Mouse (Mus musculus): ENCODE measurements around the gene Nectin1. TPM values are rescaled to one million over a fixed set of nuclear protein-coding genes. Genes with fewer than 3 reads are reported as not detected.
A peak's percentile ranks its signal among the peaks of the same experiment; 100 is the strongest.

Nectin1 gene
- polyA plus RNA-seq, 1 experiment from 2014 or later = 9.7 TPM

DNA sequence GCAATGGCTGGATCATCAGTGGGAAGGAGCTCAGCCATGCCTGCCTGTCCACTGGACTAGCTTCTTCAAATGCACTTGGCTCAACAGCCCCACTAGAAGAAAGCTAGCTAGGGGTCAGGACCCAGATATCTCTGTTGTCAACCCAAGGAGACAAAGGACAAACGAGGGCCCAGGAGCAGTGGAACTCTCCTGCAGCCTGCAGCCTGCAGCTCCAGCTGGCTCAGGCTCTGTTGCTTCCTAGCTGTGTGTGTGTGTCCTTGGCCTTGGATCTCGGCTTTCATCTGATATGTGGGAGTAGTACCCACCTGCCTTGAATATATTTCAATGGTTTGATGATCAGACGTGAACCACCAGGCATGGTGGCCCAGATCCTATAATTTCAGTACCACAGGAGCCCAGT lies 49.6 kb downstream of the Nectin1 start:
- no peaks in the 10 kb centered on the region for H3K27me3 ChIP-seq

GRCm38 (mm10) chr9:43796031-43796430 lies 52.2 kb downstream of the Nectin1 start:
- Histone ChIP-seq H3K27ac (replicated peaks) (no peak overlapping the region), H3K27me3 (no peaks in the 10 kb centered on the region), H3K36me3 (peaks cover 81% of the 10 kb centered on the region), H3K4me1 (peaks cover 12% of the 10 kb centered on the region; the same call in 1 of the 2 replicates), H3K9me3 (no peaks in the 10 kb centered on the region), H3K4me3 (no peak overlapping the region), H3K9ac (replicated peaks) (no peak overlapping the region), H3K4me2 (replicated peaks) (no peak overlapping the region)
- 89% methylated on average over 3 of the region's 3 CpGs for WGBS
- no peak for ATAC-seq (ENCODE audit: low FRiP score, low read depth)

More for the DNA sequence above, 49.6 kb downstream of the Nectin1 start:
- Histone ChIP-seq H3K27ac (replicated peaks) (no peak overlapping the region), H3K9ac (replicated peaks) (no peak overlapping the region), H3K4me3 (no peak overlapping the region), H3K9me3 (no peaks in the 10 kb centered on the region), H3K36me3 (peaks cover 67% of the 10 kb centered on the region), H3K4me2 (replicated peaks) (no peak overlapping the region), H3K4me1 (peaks cover 13% of the 10 kb centered on the region)
- ATAC-seq (ENCODE audit: low FRiP score, low read depth) = no peak
- 78% methylated on average over 3 of the region's 3 CpGs for WGBS

- H3K27me3 ChIP-seq = no peaks in the 10 kb centered on the region
- H3K4me2 ChIP-seq (replicated peaks) = no peak overlapping the region
- peaks cover 75% of the 10 kb centered on the region for H3K36me3 ChIP-seq
- peak overlapping the region; percentile 36; the same call in 1 of the 2 replicates for H3K27ac ChIP-seq (replicated peaks)
- WGBS = 83% methylated on average over 11 of the region's 11 CpGs
- H3K9me3 ChIP-seq = no peaks in the 10 kb centered on the region
- H3K4me1 ChIP-seq = peaks cover 12% of the 10 kb centered on the region; the same call in 1 of the 2 replicates
- no peak overlapping the region for H3K4me3 ChIP-seq
- no peak overlapping the region for H3K9ac ChIP-seq (replicated peaks)
- ATAC-seq (ENCODE audit: low FRiP score, low read depth) = no peak
These were observed 53.3 kb downstream of the Nectin1 start for GRCm38 (mm10) chr9:43796841-43797740.

- no peaks in the 10 kb centered on the region for H3K9me3 ChIP-seq
- H3K27ac ChIP-seq (replicated peaks) = no peak overlapping the region
- no peak overlapping the region for H3K9ac ChIP-seq (replicated peaks)
- no peak for ATAC-seq (ENCODE audit: low FRiP score, low read depth)
- H3K27me3 ChIP-seq = no peaks in the 10 kb centered on the region
- peaks cover 68% of the 10 kb centered on the region for H3K36me3 ChIP-seq
- 77% methylated on average over 7 of the region's 7 CpGs for WGBS
- H3K4me2 ChIP-seq (replicated peaks) = no peak overlapping the region
- H3K4me1 ChIP-seq = peaks cover 12% of the 10 kb centered on the region; the same call in 1 of the 2 replicates
- H3K4me3 ChIP-seq = no peak overlapping the region
These were observed 54.0 kb downstream of the Nectin1 start for GRCm38 (mm10) chr9:43797746-43798145.

GRCm38 (mm10) chr9:43800525-43800924 lies 56.7 kb downstream of the Nectin1 start:
- Histone ChIP-seq H3K4me3 (no peak overlapping the region), H3K4me2 (replicated peaks) (no peak overlapping the region), H3K27me3 (no peaks in the 10 kb centered on the region), H3K9me3 (no peaks in the 10 kb centered on the region), H3K27ac (replicated peaks) (no peak overlapping the region), H3K36me3 (peaks cover 58% of the 10 kb centered on the region), H3K4me1 (peaks cover 14% of the 10 kb centered on the region; the same call in 1 of the 2 replicates), H3K9ac (replicated peaks) (no peak overlapping the region)
- 88% methylated on average over 2 of the region's 2 CpGs for WGBS
- no peak for ATAC-seq (ENCODE audit: low FRiP score, low read depth)

DNA sequence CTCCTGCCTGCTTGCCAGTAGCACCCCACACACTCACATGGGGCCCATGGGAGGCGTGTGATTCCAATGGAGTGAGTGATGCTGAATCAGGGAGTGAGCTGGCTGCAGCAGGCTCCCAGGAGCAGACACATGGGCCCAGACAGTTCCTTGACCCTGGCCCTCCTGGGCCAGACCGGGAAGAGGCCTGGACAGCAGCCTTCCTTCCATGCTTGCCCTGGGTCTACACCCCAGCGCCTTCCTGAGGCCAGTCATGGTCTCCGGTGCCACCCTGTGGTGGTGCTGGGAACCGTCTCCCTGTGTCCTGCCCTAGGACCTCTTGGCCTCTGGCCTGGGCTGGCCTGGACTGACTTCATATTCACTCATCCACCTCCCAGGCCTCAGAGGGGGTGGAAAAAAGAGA lies 58.1 kb downstream of the Nectin1 start:
- Histone ChIP-seq H3K4me2 (replicated peaks) (no peak overlapping the region), H3K27ac (replicated peaks) (no peak overlapping the region), H3K9ac (replicated peaks) (no peak overlapping the region), H3K4me3 (no peak overlapping the region), H3K4me1 (peaks cover 13% of the 10 kb centered on the region; the same call in 1 of the 2 replicates), H3K27me3 (no peaks in the 10 kb centered on the region), H3K36me3 (peaks cover 50% of the 10 kb centered on the region), H3K9me3 (no peaks in the 10 kb centered on the region)
- peak; percentile 52; the same call in 1 of the 2 replicates for ATAC-seq (ENCODE audit: low FRiP score, low read depth)
- WGBS = 24% methylated on average over 5 of the region's 5 CpGs

GRCm38 (mm10) chr9:43807565-43807964 lies 63.8 kb downstream of the Nectin1 start:
- Histone ChIP-seq H3K4me2 (replicated peaks) (no peak overlapping the region), H3K27me3 (no peaks in the 10 kb centered on the region), H3K27ac (replicated peaks) (no peak overlapping the region), H3K36me3 (peaks cover 24% of the 10 kb centered on the region; the same call in 1 of the 2 replicates), H3K9ac (replicated peaks) (no peak overlapping the region), H3K9me3 (no peaks in the 10 kb centered on the region), H3K4me3 (no peak overlapping the region), H3K4me1 (peaks cover 18% of the 10 kb centered on the region)
- no peak for ATAC-seq (ENCODE audit: low FRiP score, low read depth)
- WGBS = 19% methylated on average over 6 of the region's 6 CpGs

DNA sequence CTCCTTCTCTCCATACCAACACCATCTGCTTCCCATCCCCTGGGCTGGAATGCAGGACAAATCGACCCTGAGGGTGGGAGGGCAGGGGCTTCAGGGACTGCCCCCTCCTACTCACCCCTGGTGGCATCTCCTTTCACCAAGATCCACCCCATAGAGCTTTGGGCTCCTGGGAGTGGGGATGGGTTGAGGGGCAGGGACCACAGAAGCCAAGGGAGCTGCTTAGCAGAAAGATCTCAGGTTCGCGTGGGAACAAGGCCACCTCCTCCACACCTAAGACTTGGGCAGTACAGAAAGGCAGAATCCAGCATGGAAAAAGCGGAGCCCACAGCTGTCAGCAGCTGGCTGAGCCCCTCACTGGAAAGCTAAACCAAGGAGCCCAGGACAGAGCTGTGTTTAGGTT lies 64.3 kb downstream of the Nectin1 start:
- no peak overlapping the region for H3K9ac ChIP-seq (replicated peaks)
- no peaks in the 10 kb centered on the region for H3K9me3 ChIP-seq
- peaks cover 22% of the 10 kb centered on the region; the same call in 1 of the 2 replicates for H3K36me3 ChIP-seq
- 14% methylated on average over 3 of the region's 4 CpGs for WGBS
- H3K27me3 ChIP-seq = no peaks in the 10 kb centered on the region
- H3K4me1 ChIP-seq = peaks cover 18% of the 10 kb centered on the region
- H3K4me3 ChIP-seq = no peak overlapping the region
- H3K4me2 ChIP-seq (replicated peaks) = no peak overlapping the region
- peak; percentile 9; the same call in 1 of the 2 replicates for ATAC-seq (ENCODE audit: low FRiP score, low read depth)
- H3K27ac ChIP-seq (replicated peaks) = 0 out of 2 replicates have a peak overlapping the region, but pooled peaks have one; percentile 46

GRCm38 (mm10) chr9:43808546-43808945 lies 64.8 kb downstream of the Nectin1 start:
- ATAC-seq (ENCODE audit: low FRiP score, low read depth) = no peak
- no peak overlapping the region for H3K9ac ChIP-seq (replicated peaks)

DNA sequence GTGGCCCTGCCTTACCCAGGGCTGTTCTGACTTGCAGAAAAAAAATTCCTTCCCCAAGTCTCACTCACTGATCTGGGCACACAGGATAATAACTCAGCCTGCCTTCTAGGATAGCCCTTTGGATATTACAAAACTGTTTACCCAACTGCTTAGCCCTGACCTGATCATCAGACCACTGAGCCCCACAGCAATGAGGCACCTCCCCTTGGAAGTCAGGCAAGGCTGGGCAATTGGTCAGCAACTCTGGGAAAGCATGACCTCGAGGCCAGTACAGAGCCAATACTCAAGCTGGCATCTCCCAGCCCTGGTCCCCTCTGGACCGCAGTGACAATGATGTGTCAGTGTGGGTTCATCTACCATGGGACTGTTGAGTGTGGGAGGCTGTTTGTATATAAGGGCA lies 69.4 kb downstream of the Nectin1 start:
- Histone ChIP-seq H3K4me3 (no peak overlapping the region), H3K9ac (replicated peaks) (no peak overlapping the region), H3K27me3 (no peaks in the 10 kb centered on the region), H3K9me3 (no peaks in the 10 kb centered on the region), H3K4me1 (peaks cover 7% of the 10 kb centered on the region), H3K4me2 (replicated peaks) (no peak overlapping the region), H3K27ac (replicated peaks) (no peak overlapping the region), H3K36me3 (no peaks in the 10 kb centered on the region)
- no peak for ATAC-seq (ENCODE audit: low FRiP score, low read depth)
- 70% methylated on average over 2 of the region's 2 CpGs for WGBS

More at GRCm38 (mm10) chr9:43808546-43808945, 64.8 kb downstream of the Nectin1 start:
- no peak overlapping the region for H3K4me3 ChIP-seq
- H3K9me3 ChIP-seq = no peaks in the 10 kb centered on the region
- H3K4me1 ChIP-seq = peaks cover 18% of the 10 kb centered on the region
- H3K36me3 ChIP-seq = peaks cover 18% of the 10 kb centered on the region; the same call in 1 of the 2 replicates
- H3K4me2 ChIP-seq (replicated peaks) = no peak overlapping the region
- 18% methylated on average over 7 of the region's 7 CpGs for WGBS
- no peaks in the 10 kb centered on the region for H3K27me3 ChIP-seq
- no peak overlapping the region for H3K27ac ChIP-seq (replicated peaks)

GRCm38 (mm10) chr9:43822206-43822605 lies 78.4 kb downstream of the Nectin1 start:
- H3K27me3 ChIP-seq = no peaks in the 10 kb centered on the region
- H3K36me3 ChIP-seq = no peaks in the 10 kb centered on the region
- WGBS = 91% methylated on average over 5 of the region's 5 CpGs
- H3K27ac ChIP-seq (replicated peaks) = no peak overlapping the region
- H3K9me3 ChIP-seq = no peaks in the 10 kb centered on the region
- no peak overlapping the region for H3K4me3 ChIP-seq
- peaks cover 14% of the 10 kb centered on the region for H3K4me1 ChIP-seq
- no peak for ATAC-seq (ENCODE audit: low FRiP score, low read depth)
- H3K9ac ChIP-seq (replicated peaks) = no peak overlapping the region
- H3K4me2 ChIP-seq (replicated peaks) = no peak overlapping the region

- Histone ChIP-seq H3K4me2 (replicated peaks) (no peak overlapping the region), H3K36me3 (no peaks in the 10 kb centered on the region), H3K27ac (replicated peaks) (no peak overlapping the region), H3K4me1 (peaks cover 17% of the 10 kb centered on the region), H3K27me3 (peaks cover 9% of the 10 kb centered on the region; the same call in 1 of the 2 replicates), H3K4me3 (no peak overlapping the region), H3K9ac (replicated peaks) (no peak overlapping the region), H3K9me3 (no peaks in the 10 kb centered on the region)
- no peak for ATAC-seq (ENCODE audit: low FRiP score, low read depth)
- WGBS = 84% methylated on average over 5 of the region's 5 CpGs
These were observed 81.4 kb downstream of the Nectin1 start for GRCm38 (mm10) chr9:43825178-43825577.

Measured in midbrain, embryonic 12.5 days (tissue).